Mouse (Mus musculus) ovary, postnatal 14 days (tissue): ENCODE results near the gene Psg19.

Source experiments
- DNase-seq: peaks from one replicate; pipeline ENCODE4 v3.0.0; 2022; ENCODE audit warnings: low spot score

Psg19 gene

GRCm38 (mm10) chr7:18746189-18746860 lies 52.0 kb downstream of the Psg19 start:
- no peak for DNase-seq
